Mouse (Mus musculus): Measurements from ENCODE around the gene Cgrrf1. TPM values are rescaled to one million over a fixed set of nuclear protein-coding genes. Genes with fewer than 3 reads are reported as not detected.

Cgrrf1 gene
- total RNA-seq, 2 experiments from 2014 or later = 38.4 to 38.5 TPM

- intact Hi-C loops (cut with DNase I) = no loop called here
- DNase-seq = peak; percentile 6 to 24
Measured at GRCm38 (mm10) chr14:46821271-46821872, 10.6 kb upstream of the Cgrrf1 start.

DNA sequence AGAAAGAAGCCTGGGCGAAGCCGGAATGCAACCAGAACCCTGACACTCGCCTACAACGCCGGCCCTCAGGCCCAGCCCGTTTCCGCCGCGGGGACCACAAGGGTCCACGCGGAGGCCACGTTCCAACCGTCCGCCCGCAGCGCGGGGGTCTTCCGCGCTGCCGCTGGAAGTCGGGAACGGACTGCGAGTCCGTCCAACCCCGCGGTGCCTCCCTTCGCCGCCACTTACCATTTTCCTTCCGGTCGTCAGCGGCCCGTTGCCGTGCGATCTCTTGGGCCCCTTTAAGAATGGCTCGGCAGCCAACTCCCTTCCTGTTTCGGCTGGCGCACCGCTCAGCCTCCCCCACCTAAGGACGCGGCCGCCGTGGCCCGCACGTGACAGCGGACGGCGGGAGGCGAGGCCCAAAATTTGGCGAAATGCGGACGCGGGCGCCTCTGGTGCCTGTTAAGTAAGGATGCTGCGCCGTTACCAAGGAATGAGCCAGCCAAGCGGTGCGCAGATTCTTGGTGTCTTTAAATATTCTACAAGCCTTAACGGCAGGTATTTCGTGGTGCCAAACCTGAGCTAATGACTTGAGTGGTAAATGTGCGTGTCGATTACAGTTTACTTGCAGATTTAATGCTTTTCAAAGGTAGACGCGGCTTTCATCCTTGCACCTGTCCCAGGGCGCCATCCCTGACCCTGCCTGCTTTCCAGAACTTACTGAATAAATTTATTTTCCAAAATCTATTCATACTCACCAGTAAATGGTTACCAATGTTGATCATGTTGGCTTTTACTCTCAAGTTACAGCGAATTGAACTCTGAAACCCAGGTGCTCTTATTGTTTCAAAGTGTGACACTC lies 9.8 kb upstream of the Cgrrf1 start, which contains the start of gene Gmfb:
Gmfb (minus strand) TSS at position 370 of the 844 bp plus-strand sequence.
- peak; percentile 96 to 98 for DNase-seq
- intact Hi-C loops (cut with DNase I) = no loop called here

- intact Hi-C loops (cut with DNase I) = no loop called here
- no peak for DNase-seq
Measured at GRCm38 (mm10) chr14:46823996-46824395, 7.9 kb upstream of the Cgrrf1 start.

- DNase-seq = no peak
- intact Hi-C loops (cut with DNase I) = no loop called here
Measured at GRCm38 (mm10) chr14:46827430-46827829, 4.5 kb upstream of the Cgrrf1 start.

GRCm38 (mm10) chr14:46831295-46831694 lies 630 bp upstream of the Cgrrf1 start:
- intact Hi-C loops (cut with DNase I) = loop anchor here (5.0 kb wide), 2 partner anchors 46 to 256 kb away; no protein-coding TSS in a partner anchor
- no peak for DNase-seq

DNA sequence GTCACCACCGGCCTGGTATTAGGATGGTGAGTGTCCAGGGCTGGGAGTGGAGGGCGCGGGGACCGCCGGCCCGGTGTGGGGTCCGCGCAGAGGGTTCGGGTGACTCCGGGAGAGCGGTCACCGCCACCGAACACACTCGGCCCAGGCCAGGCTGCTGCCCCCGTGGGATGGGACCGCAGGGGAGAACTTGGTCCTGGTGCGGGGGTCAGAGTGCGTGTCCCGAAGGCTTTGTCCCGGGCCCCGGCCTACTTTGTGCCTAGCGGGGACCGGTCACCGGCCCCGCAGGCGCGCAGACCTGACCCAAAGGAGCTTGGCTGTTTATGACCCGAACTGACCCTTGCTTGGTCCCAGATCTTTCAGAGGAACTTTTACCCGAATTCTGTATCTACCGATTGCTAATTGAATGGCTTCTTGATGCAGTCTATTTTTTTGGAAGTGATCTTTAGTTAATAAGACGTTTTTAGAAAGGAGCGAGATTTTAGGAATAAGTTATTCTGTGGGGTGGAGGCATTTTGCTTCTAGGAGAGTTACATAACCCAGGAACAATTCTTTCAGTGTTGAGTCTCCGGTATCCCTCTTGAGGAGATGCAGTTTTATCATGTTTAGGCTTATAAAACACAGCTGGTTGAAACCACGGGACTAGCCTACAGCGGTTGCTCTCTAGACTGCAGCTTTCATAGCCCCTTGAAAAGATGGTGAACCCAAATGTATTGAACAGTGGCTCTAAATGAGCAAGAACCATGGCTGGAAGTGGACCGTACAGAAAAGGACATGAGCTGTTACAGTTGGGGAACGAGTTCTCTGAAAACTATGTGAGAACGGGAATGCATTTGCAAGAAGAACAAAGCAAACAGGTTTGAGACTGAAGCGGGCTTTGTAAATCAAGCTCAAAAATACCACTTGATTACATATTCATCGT lies 688 bp downstream of the Cgrrf1 start:
- intact Hi-C loops (cut with DNase I) = loop anchor here (5.0 kb wide), 2 partner anchors 45 to 255 kb away; no protein-coding TSS in a partner anchor
- no peak for DNase-seq

- DNase-seq = no peak
- intact Hi-C loops (cut with DNase I) = no loop called here
Measured at GRCm38 (mm10) chr14:46839326-46839725, 7.4 kb downstream of the Cgrrf1 start.

GRCm38 (mm10) chr14:46845706-46846105 lies 13.8 kb downstream of the Cgrrf1 start:
- DNase-seq = no peak
- intact Hi-C loops (cut with DNase I) = no loop called here

DNA sequence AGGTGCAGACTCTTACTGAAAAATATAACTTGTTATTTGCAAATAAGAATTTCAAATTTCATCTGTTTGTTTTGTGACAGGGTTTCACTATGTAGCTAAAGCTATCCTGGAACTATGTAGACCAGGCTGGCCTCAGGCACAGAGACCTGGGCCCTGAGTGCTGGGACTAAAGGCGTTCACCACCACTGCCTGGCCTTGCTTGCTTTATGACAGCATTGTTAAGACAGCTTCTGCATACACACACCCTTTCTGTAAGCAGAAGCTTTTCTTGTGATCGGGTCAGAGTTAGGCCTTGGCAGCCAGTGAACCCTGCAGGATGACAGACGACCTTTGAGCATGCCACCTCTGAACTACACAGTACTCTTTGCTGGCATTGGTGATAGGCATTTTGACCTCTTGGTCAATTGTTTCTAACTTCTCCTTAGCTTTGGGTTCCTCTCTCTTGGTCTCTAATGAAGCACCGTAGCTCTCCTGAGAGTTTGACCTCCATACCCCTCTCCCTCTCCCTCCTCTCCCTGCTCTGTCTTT lies 16.2 kb downstream of the Cgrrf1 start:
- intact Hi-C loops (cut with DNase I) = no loop called here
- DNase-seq = no peak

DNA sequence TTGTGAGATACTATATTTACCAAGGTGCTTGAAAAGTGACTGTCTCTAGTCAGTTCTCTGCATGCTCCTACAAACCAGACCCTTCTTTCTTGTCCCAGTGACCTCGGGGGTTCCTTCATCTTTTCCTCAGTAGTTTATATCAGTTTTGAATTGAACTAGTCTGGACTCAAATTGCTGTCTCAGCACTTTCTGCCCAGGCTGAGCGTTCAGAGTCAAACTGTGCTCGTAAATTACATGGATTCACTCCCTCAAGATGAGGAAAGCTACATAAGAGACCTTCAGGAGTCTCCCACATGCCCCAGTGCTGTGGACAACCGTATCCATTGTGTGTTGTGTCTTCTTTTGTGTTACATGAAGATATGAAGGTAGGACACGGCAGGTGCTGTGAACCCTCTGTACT lies 16.8 kb downstream of the Cgrrf1 start:
- intact Hi-C loops (cut with DNase I) = no loop called here

DNA sequence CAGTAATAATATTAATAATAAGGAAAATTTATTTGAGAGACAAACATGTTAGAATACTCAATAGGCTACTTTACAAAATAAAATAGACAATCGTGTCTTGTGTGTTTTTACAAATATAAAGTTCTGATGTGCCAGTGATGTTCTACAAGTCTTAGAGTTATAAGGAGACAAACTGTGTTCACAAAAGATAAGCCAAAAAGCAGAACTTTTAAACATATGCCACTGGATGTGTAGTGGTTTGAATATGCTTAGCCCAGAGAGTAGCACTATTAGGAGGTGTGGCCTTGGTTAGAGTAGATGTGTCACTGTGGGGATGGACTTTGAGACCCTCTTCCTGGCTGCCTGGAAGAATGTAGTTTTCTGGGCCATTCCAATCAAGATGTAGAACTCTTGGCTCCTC lies 17.8 kb downstream of the Cgrrf1 start:
- intact Hi-C loops (cut with DNase I) = no loop called here
- no peak for DNase-seq

More for the DNA sequence above, 16.8 kb downstream of the Cgrrf1 start:
- no peak for DNase-seq

GRCm38 (mm10) chr14:46853677-46854076 lies 21.8 kb downstream of the Cgrrf1 start:
- no peak for DNase-seq

DNA sequence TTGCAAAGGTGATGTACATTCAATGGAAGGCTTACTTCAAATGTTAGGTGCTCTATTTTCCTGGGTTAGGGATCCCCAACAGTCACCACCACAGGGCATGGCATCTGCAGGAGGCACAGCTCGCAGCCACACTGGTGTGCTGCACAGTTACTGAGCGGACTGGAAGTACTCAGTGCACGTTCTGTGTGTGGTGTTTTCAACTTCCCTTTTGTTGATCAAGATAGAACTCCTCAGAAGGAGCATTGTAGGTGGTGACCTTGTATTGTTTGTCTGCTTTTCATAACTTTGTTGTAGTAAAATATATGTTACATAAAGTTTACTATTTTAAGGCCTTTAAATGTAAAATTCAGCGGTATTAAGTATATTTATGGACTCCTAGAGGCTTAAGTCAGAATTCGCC lies 31.0 kb downstream of the Cgrrf1 start:
- no peak for DNase-seq
- intact Hi-C loops (cut with DNase I) = no loop called here

More at GRCm38 (mm10) chr14:46853677-46854076, 21.8 kb downstream of the Cgrrf1 start:
- intact Hi-C loops (cut with DNase I) = no loop called here

GRCm38 (mm10) chr14:46880935-46881334 lies 49.0 kb downstream of the Cgrrf1 start:
- DNase-seq = peak; percentile 64 to 80

DNA sequence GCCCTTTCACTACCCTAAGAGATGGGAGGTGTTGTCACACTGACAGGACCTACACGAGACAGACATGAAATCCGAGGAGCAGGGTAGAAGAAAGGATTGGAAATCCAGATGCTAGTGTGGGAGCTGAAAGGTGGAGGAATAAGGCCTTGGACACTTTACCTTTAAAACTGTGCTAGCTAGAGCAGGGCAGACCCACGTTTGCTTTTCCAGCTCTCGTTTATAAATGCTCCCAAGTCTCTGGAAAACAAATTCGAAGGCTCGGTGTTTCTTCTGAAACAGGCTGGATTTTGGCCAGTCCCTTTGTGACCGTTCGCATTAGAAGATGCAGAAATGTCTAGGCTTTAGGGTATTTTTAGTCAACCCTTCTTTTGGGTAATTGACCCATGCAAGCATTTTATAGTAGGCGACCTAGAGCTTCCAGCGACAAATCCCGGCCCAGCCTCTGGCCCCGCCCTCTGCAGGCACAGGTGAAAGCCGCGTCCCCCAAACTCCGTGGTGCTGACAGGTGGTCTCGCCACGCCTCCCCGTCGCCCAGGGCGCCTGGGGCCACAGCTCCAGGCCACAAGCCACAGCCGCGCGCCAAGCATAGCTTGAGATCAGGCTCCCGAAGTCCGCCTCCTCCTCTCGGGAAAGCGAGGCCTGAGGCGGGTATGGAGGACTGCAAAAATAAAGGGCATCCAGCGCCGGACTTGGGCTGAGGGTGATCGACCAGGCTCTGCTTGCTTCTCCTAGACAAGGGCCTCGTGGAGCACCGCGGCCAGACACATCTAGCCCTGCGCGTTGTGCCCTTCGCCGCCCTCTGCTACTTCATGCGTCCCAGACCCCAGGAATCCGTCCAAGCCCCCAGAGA lies 49.9 kb downstream of the Cgrrf1 start:
- intact Hi-C loops (cut with DNase I) = loop anchor here (2.0 to 5.0 kb wide), 4 partner anchors 85 to 369 kb away; partner anchors contain the start of gene Gch1
- DNase-seq = peak in 1 of 2 experiments; percentile 65

More at GRCm38 (mm10) chr14:46880935-46881334, 49.0 kb downstream of the Cgrrf1 start:
- intact Hi-C loops (cut with DNase I) = loop anchor here (2.0 to 5.0 kb wide), 3 partner anchors 86 to 370 kb away; partner anchors contain the start of gene Gch1

DNA sequence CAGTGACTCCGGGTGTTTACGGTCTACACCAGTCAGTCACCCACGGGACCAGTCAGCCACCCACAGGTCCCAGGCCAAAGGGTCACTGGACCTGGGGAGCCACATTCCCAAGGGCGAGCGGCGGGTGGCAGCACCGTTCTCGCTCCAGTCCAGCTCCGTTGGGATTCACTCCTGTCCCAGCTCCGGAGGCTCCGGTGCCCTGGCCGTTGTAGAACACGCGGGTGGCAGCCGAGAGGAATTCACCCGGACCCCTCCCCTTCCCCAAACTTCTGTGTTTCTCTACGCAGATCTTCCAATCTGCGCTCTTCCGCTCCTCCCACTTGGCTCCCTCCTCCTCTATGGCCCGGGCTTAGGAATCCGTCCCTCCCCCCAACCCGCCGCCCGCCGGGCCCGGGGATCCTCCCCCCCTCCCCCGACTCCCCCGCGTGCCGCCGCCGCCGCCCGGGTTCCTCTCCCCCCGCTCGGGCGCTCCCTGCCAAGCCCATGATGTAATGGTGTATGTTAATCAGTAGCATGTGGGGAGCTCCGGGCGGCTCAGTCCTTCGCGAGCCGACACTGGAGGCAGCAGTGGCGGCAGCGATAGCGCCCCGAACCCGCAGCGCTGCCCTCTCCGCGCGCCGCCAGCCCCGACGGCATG lies 50.6 kb downstream of the Cgrrf1 start, which contains the start of gene Samd4:
Samd4 (plus strand) TSS at position 424 of the 637 bp plus-strand sequence.
- intact Hi-C loops (cut with DNase I) = loop anchor here (1.0 to 5.0 kb wide), 4 partner anchors 85 to 305 kb away; partner anchors contain the start of gene Gch1
- peak; percentile 90 to 91 for DNase-seq

GRCm38 (mm10) chr14:46883068-46883870 lies 51.3 kb downstream of the Cgrrf1 start:
- DNase-seq = peak; percentile 71 to 72
- intact Hi-C loops (cut with DNase I) = loop anchor here (1.0 to 5.0 kb wide), 4 partner anchors 84 to 304 kb away; partner anchors contain the start of gene Gch1

Data from heart, postnatal 14 days (tissue).